Mouse (Mus musculus) kidney, embryonic 16.5 days (tissue): Measurements from ENCODE around the gene Syt11. TPM values are rescaled to one million over a fixed set of nuclear protein-coding genes. Genes with fewer than 3 reads are reported as not detected.
"Not testable (repeated sequence)": the region's sequence is repeated elsewhere in the genome, so short reads cannot be mapped to it uniquely, and the experiment has no call there.

Experiments used
- ATAC-seq: fragments of 200-750 bp; cut with Nextera tagmentation; 2 replicates; pipeline ENCODE4 v1.8.0; 2017; ENCODE audit warnings: moderate TSS enrichment; ENCODE audit not compliant: low FRiP score, low TSS enrichment
- H3K27ac ChIP-seq: fragments of 300-500 bp; sonication (generic); 2 replicates; pipeline ENCODE4 v1.5.1; 2014; ENCODE audit warnings: low read length
- H3K27me3 ChIP-seq: fragments of 300-500 bp; sonication (generic); 2 replicates; pipeline ENCODE4 v1.6.1; 2014; ENCODE audit warnings: low read length, control low read depth, mixed read lengths; ENCODE audit not compliant: insufficient read depth
- H3K36me3 ChIP-seq: fragments of 300-500 bp; sonication (generic); 2 replicates; pipeline ENCODE4 v1.6.1; 2014; ENCODE audit warnings: low read length, control low read depth, mixed read lengths; ENCODE audit not compliant: insufficient read depth
- H3K4me1 ChIP-seq: fragments of 300-500 bp; sonication (generic); 2 replicates; pipeline ENCODE4 v1.6.1; 2014; ENCODE audit warnings: low read length, control low read depth, mixed read lengths; ENCODE audit not compliant: insufficient read depth
- H3K4me2 ChIP-seq: fragments of 300-500 bp; sonication (generic); replicated peaks from 2 replicates; pipeline ENCODE4 v1.6.1; 2014; ENCODE audit warnings: low read depth, low read length
- H3K4me3 ChIP-seq: fragments of 300-500 bp; sonication (generic); 2 replicates; pipeline ENCODE4 v1.5.1; 2014; ENCODE audit warnings: mild to moderate bottlenecking, low read length
- H3K9ac ChIP-seq: fragments of 300-500 bp; sonication (generic); replicated peaks from 2 replicates; pipeline ENCODE4 v1.6.1; 2014; ENCODE audit warnings: low read length
- H3K9me3 ChIP-seq: fragments of 300-500 bp; sonication (generic); 2 replicates; pipeline ENCODE4 v1.6.1; 2016; ENCODE audit warnings: low read length, control low read depth
- WGBS: fragments of 180-500 bp; shearing (Covaris S2); extraction: QIAGEN DNeasy Blood & Tissue Kit; methylation state at CpG from one replicate; pipeline ENCODE4 v1.1.7; 2014; 5-methylcytosine and 5-hydroxymethylcytosine counted together
- polyA plus RNA-seq: library from polyadenylated mRNA; unstranded; fragments of >200 nt; fragmentation: Nextera tagmentation; extraction: Ambion mirVana; gene quantifications from 2 replicates; pipeline ENCODE4 v1.2.1, GENCODE M21; 2015

Syt11 gene
- polyA plus RNA-seq, 1 experiment from 2014 or later: 12.6 TPM

DNA sequence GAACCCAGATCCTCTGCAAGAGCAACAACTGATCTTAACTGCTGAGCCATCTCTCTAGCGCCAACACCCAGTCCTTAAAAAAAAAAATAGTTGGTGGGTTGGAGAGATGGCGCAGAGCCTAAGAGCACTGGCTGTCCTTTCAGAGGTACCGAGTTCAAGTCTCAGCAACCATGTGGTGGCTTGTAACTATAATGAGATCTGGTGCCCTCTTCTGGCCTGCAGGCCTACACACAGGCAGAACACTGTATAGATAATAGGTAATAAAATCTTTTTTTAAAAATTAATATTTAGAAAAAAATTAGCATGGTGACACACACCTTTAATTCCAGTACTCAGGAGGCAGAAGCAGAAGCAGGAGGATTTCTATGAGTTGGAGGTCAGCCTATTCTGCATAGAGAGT lies 34.8 kb downstream of the Syt11 start:
- Histone ChIP-seq H3K4me2 (no peak overlapping the region), H3K4me3 (no peak overlapping the region), H3K36me3 (no peaks in the 10 kb centered on the region), H3K4me1 (no peaks in the 10 kb centered on the region), H3K27me3 (no peaks in the 10 kb centered on the region), H3K27ac (no peak overlapping the region), H3K9ac (no peak overlapping the region), H3K9me3 (no peaks in the 10 kb centered on the region)
- no peak for ATAC-seq
- WGBS: 91% methylated on average over 3 of the region's 3 CpGs

DNA sequence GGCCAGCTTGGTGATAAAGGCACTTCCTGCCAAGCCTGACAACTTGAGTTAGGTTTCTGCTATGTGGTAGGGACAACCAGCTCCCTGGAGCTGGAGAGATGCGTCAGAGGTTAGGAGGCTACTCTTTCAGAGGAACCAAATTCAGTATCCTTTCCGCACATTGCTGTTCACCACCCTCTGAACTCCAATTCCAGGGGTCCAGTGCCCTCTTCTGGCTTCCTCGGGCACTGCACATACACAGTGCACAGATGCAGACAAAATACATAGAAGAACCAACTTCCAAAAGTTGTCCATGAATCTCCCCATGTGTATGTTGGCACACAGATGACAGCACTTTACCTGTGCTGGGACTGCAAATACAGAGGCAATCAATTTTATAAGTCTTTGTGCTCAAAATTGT lies 36.3 kb downstream of the Syt11 start:
- Histone ChIP-seq H3K4me1 (no peaks in the 10 kb centered on the region), H3K27ac (no peak overlapping the region), H3K9ac (no peak overlapping the region), H3K4me2 (no peak overlapping the region), H3K4me3 (no peak overlapping the region), H3K27me3 (no peaks in the 10 kb centered on the region), H3K36me3 (no peaks in the 10 kb centered on the region), H3K9me3 (no peaks in the 10 kb centered on the region)
- no peak for ATAC-seq
- WGBS: 57% methylated on average over 3 of the region's 3 CpGs

DNA sequence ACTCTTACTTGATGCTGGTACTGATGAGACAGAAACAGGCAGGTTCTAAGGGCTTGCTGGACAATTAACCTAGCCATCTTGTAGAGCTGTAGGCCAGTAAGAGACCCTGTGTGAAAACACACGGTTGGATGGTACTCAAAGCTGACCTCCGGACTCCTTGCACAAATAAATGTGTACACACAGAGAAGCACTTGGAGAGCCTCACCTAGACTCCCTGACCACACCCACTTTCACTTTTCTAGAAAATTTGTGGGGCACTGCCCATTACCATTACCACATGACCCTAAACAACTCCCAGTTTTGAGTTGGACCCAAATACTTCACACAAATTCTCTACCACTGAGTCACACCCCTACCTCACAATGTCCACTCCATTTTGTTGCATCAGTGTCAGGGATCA lies 38.4 kb downstream of the Syt11 start:
- Histone ChIP-seq H3K9me3 (no peaks in the 10 kb centered on the region), H3K4me2 (no peak overlapping the region), H3K36me3 (no peaks in the 10 kb centered on the region; the same call in 1 of the 2 replicates), H3K4me3 (no peak overlapping the region), H3K27me3 (no peaks in the 10 kb centered on the region), H3K4me1 (no peaks in the 10 kb centered on the region), H3K27ac (no peak overlapping the region), H3K9ac (no peak overlapping the region)
- no peak for ATAC-seq
- 56% methylated on average over 2 of the region's 2 CpGs for WGBS

DNA sequence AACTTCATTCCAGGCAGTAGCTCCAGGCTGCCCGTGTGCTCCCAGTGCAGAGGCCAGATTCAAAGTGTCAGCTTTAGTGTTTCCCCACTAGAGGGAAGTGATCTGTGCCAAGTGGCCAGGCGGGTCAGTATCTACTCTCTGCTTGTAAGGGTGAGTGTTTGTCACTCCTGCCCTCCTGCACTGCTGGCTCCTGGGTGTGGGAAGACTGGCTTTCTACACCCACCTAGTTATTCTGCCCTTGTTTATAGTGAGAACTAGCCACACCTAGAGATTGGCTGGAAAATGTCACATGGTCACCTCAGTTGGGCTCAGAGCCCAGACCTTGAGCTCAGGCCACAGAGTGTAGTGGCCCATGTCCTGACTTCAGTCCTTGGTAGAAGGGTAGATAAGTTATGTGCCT lies 55.9 kb downstream of the Syt11 start:
- Histone ChIP-seq H3K9me3 (no peaks in the 10 kb centered on the region), H3K27me3 (no peaks in the 10 kb centered on the region), H3K27ac (no peak overlapping the region), H3K4me2 (no peak overlapping the region), H3K36me3 (peaks cover 17% of the 10 kb centered on the region), H3K4me1 (peaks cover 20% of the 10 kb centered on the region), H3K9ac (no peak overlapping the region), H3K4me3 (no peak overlapping the region)
- WGBS: 44% methylated on average over 2 of the region's 2 CpGs
- no peak for ATAC-seq

DNA sequence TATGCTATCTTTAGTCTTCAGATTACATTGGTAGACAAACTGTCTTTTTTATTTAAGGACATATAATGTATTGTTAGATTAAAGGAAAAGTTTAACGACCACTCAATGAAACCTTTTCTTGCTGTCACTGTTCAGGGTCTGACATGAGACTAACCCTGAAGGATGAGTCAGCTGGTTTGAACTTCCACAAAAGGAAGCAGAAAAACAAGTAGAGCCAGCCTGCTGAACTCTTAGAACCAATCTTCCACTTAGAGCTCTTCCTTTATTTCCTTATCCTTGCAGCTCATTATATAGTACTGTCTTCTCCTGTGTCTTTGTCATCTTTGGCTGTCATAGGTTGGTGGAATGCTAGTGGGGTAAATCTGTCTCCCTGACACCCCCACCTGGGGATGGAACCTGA lies 57.1 kb downstream of the Syt11 start:
- WGBS: 47% methylated on average over 1 of the region's 1 CpGs
- Histone ChIP-seq H3K27me3 (no peaks in the 10 kb centered on the region), H3K4me1 (peaks cover 20% of the 10 kb centered on the region), H3K27ac (no peak overlapping the region), H3K9me3 (no peaks in the 10 kb centered on the region), H3K36me3 (peaks cover 21% of the 10 kb centered on the region), H3K4me2 (peak overlapping the region; percentile 69), H3K9ac (peak overlapping the region; percentile 47; the same call in 1 of the 2 replicates), H3K4me3 (peak overlapping the region; percentile 21)
- no peak for ATAC-seq

DNA sequence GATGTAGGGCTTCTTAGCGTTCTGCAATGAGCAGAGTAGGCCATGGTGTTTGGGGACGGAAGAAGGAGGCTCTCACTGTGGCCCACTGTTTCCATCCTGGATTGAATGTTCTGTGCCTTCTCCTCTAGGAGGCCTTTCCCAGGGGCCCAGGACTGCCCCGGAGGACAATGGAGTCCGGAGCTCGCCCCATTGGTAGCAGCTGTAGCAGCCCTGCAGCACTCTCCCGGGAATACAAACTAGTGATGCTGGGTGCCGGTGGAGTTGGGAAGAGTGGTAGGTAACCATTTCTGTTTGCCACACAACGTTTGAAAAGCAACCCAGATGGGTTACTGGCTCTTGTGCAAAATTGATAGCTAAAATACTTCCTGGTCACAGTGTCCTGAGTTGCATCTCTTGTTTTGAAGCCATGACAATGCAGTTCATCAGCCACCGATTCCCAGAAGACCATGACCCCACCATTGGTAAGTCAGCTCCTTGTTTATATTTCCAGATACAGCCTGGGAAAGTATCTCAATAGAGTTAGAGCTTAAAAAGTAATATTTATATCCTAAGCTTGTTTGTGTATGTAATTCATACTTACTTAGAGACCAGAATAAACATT lies 57.7 kb downstream of the Syt11 start:
- Histone ChIP-seq H3K9ac (peak overlapping the region; percentile 81), H3K4me1 (peaks cover 20% of the 10 kb centered on the region), H3K9me3 (no peaks in the 10 kb centered on the region), H3K27ac (peak overlapping the region; percentile 73), H3K4me3 (peak overlapping the region; percentile 84), H3K4me2 (peak overlapping the region; percentile 69), H3K27me3 (no peaks in the 10 kb centered on the region), H3K36me3 (peaks cover 25% of the 10 kb centered on the region)
- ATAC-seq: peak; percentile 75; the same call in 1 of the 2 replicates
- 4% methylated on average over 9 of the region's 9 CpGs for WGBS

DNA sequence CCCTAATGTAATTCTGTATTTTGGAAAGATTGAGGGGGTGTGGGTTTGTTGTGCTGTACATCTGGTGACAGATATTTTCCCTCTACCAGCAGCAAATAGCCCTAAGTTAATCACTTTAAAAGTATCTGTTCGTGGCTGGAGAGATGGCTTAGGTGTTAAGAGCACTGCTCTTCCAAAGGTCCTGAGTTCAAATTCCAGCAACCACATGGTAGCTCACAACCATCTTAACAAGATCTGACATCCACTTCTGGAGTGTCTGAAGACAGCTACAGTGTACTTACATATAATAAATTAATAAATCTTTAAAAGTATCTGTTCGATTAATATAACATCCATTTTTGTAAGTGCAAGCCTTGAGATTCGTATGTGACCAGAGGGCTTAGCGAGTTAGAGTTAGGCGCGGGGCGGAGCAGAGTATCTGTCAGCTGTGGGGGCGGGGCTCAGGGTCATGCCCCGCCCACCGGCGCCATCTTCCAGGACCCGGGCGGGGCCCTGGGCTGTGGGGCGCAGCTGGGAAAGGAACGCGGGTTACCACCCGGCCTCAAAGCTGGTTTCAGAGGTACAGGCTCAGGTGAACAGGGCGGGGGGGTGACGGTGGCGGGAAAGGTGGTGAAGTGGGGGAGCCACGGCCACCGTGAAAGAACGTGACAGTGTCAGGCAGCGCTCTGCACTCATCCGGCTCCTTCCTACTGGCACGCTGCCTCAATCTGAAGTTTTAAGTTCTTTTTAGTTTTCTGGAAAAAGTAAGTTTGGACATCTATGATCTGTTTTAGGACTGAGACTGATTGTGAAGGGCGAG lies 58.4 kb downstream of the Syt11 start, which contains the start of gene Rit1:
Gene Rit1 (plus strand): TSS at position 440 of the 799 bp plus-strand sequence.
- 1% methylated on average over 27 of the region's 27 CpGs for WGBS
- Histone ChIP-seq H3K4me2 (peak within 1 kb of the TSS; percentile 69), H3K27me3 (no peaks in the 10 kb centered on the region), H3K9ac (peak within 1 kb of the TSS; percentile 81), H3K4me3 (peak within 1 kb of the TSS; percentile 84), H3K36me3 (peaks cover 30% of the 10 kb centered on the region), H3K9me3 (no peaks in the 10 kb centered on the region), H3K4me1 (peaks cover 20% of the 10 kb centered on the region), H3K27ac (peak within 1 kb of the TSS; percentile 73)
- ATAC-seq: peak; percentile 96

DNA sequence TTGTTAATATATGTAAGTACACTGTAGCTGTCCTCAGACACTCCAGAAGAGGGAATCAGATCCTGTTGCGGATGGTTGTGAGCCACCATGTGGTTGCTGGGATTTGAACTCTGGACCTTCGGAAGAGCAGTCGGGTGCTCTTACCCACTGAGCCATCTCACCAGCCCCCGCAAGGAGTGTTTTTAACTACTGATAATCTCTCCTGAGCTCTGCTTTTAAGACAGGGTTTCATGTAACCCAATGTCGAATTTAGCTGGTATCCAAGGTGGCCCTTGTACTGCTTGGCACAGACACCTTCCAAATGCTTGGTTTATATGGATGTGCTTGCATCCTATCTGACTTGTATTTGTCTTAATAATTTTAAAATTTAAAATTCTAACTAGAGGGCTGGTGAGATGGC lies 59.2 kb downstream of the Syt11 start:
- not testable (repeated sequence) for H3K9ac ChIP-seq, H3K4me3 ChIP-seq, H3K4me2 ChIP-seq, H3K9me3 ChIP-seq, H3K27me3 ChIP-seq, H3K27ac ChIP-seq, ATAC-seq
- 82% methylated on average over 5 of the region's 5 CpGs for WGBS
- H3K4me1 ChIP-seq: peaks cover 20% of the 10 kb centered on the region
- peaks cover 32% of the 10 kb centered on the region for H3K36me3 ChIP-seq

DNA sequence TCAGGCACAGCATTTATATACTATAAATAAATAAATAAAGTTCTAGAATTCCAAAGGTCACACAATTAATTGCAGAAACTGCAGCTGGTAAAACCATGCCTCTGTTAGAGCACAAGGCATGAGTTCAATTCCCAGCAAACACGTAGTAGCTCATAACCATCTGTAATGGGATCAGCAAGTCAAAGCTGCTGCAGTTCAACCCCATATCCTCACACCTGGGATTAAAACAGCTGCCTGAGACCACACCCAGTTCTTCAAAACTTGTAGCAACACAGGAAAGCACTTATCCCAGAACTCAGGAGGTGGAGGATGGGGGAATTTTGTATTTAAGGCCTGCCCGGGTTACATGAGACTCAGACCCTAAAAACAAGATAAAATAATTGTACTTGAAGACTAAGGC lies 60.2 kb downstream of the Syt11 start:
- peaks cover 34% of the 10 kb centered on the region for H3K36me3 ChIP-seq
- H3K4me2 ChIP-seq: no peak overlapping the region
- no peak for ATAC-seq
- H3K27me3 ChIP-seq: no peaks in the 10 kb centered on the region
- 56% methylated on average over 2 of the region's 2 CpGs for WGBS
- peaks cover 20% of the 10 kb centered on the region for H3K4me1 ChIP-seq
- H3K9me3 ChIP-seq: no peaks in the 10 kb centered on the region
- H3K9ac ChIP-seq: no peak overlapping the region
- no peak overlapping the region for H3K27ac ChIP-seq
- H3K4me3 ChIP-seq: no peak overlapping the region

DNA sequence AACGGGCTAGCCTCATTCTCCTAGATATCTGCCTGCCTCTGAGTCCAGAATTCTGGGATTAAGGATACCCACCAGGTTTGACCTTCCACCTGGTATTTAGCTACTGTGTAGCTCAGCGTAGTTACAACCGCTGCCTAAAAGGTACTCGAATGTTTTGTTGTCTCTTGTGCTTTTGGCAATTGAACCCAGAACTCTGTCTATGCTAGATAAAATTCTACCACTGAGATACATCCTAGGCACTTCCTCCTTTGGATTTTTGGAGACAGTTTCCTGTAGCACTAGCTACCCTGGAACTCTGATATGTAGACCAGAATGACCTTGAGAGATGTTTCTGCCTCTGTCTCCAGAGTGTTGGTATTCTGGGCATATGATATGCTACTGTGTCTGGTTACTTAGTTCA lies 61.3 kb downstream of the Syt11 start:
- no peaks in the 10 kb centered on the region for H3K27me3 ChIP-seq
- H3K9me3 ChIP-seq: no peaks in the 10 kb centered on the region
- peaks cover 41% of the 10 kb centered on the region for H3K36me3 ChIP-seq
- H3K4me1 ChIP-seq: peaks cover 12% of the 10 kb centered on the region
- H3K4me3 ChIP-seq: no peak overlapping the region
- H3K4me2 ChIP-seq: no peak overlapping the region
- ATAC-seq: no peak
- H3K27ac ChIP-seq: no peak overlapping the region
- H3K9ac ChIP-seq: no peak overlapping the region
- 97% methylated on average over 4 of the region's 4 CpGs for WGBS
